Mouse (Mus musculus) liver, postnatal 0 days (tissue): ENCODE measurements at regions not wholly inside any gene's neighbourhood (a gene's known extent, or its start where the extent isn't known, plus 50 kb on each side); places are given as distances from the start of the nearest gene placed in this dataset.

Experiments
- ATAC-seq: fragments of 200-750 bp; cut with Nextera tagmentation; 2 replicates; pipeline ENCODE4 v1.8.0; 2017; ENCODE audit warnings: mild to moderate bottlenecking, moderate library complexity
- DNase-seq: peaks from one replicate; pipeline ENCODE4 v3.0.0-alpha.2; 2016
- H3K27ac ChIP-seq: fragments of 300-500 bp; sonication (generic); 2 replicates; pipeline ENCODE4 v1.5.1; 2014; ENCODE audit warnings: antibody characterized with exemption, moderate library complexity, mild to moderate bottlenecking, low read depth
- H3K27me3 ChIP-seq: fragments of 300-500 bp; sonication (generic); 2 replicates; pipeline ENCODE4 v1.6.1; 2014; ENCODE audit warnings: low read length, control low read depth, mixed read lengths; ENCODE audit not compliant: insufficient read depth
- H3K36me3 ChIP-seq: fragments of 300-500 bp; sonication (generic); replicated peaks from 2 replicates; pipeline ENCODE4 v1.6.1; 2014; ENCODE audit warnings: mild to moderate bottlenecking, control low read depth, low read length, moderate library complexity, mixed read lengths; ENCODE audit not compliant: insufficient read depth
- H3K4me1 ChIP-seq: fragments of 300-500 bp; sonication (generic); 2 replicates; pipeline ENCODE4 v1.6.1; 2014; ENCODE audit warnings: antibody characterized with exemption, mild to moderate bottlenecking, control low read depth; ENCODE audit not compliant: insufficient read depth
- H3K4me2 ChIP-seq: fragments of 300-500 bp; sonication (generic); 2 replicates; pipeline ENCODE4 v1.6.1; 2014; ENCODE audit warnings: low read depth, mild to moderate bottlenecking, low read length, moderate library complexity, mixed read lengths
- H3K4me3 ChIP-seq: fragments of 300-500 bp; sonication (generic); 2 replicates; pipeline ENCODE4 v1.5.1; 2014; ENCODE audit warnings: low read depth, low read length
- H3K9ac ChIP-seq: fragments of 300-500 bp; sonication (generic); replicated peaks from 2 replicates; pipeline ENCODE4 v1.6.1; 2014; ENCODE audit warnings: mild to moderate bottlenecking, moderate library complexity
- H3K9me3 ChIP-seq: fragments of 300-500 bp; sonication (generic); 2 replicates; pipeline ENCODE4 v1.6.1; 2016; ENCODE audit warnings: mild to moderate bottlenecking, control low read depth, low read length, mixed read lengths
- CTCF ChIP-seq: sonication (generic); IDR thresholded peaks from 2 replicates; pipeline ENCODE4 v1.5.1; 2016; ENCODE audit warnings: antibody characterized with exemption, low read depth
- EP300 ChIP-seq: IDR thresholded peaks from 2 replicates; pipeline ENCODE4 v1.6.1; 2016; ENCODE audit warnings: antibody characterized with exemption, low read depth, mild to moderate bottlenecking
- WGBS: fragments of 180-500 bp; shearing (Covaris S2); extraction: QIAGEN DNeasy Blood & Tissue Kit; methylation state at CpG from one replicate; pipeline ENCODE4 v1.1.7; 2014; ENCODE audit not compliant: insufficient replicate concordance; 5-methylcytosine and 5-hydroxymethylcytosine counted together

- no peak overlapping the region for H3K4me3 ChIP-seq
- no peaks in the 10 kb centered on the region for H3K36me3 ChIP-seq
- H3K27ac ChIP-seq = no peak overlapping the region
- TF ChIP-seq CTCF (no peak), EP300 (no peak)
- ATAC-seq (no peak), DNase-seq (no peak)
- H3K4me1 ChIP-seq = no peaks in the 10 kb centered on the region
- H3K9ac ChIP-seq = no peak overlapping the region
- H3K27me3 ChIP-seq = no peaks in the 10 kb centered on the region
- WGBS = 78% methylated on average over 3 of the region's 3 CpGs
- no peak overlapping the region for H3K4me2 ChIP-seq
- no peaks in the 10 kb centered on the region for H3K9me3 ChIP-seq
Observed at GRCm38 (mm10) chr8:79449453-79449852, 50.1 kb upstream of the Smad1 start.
